Mouse (Mus musculus) G1E-ER4 (cell line): ENCODE results near the gene Gm45062. TPM values are rescaled to one million over a fixed set of nuclear protein-coding genes. Genes with fewer than 3 reads are reported as not detected.

ENCODE experiments used
- GATA1 ChIP-seq: IDR thresholded peaks from one replicate; pipeline ENCODE4 v1.8.0; 2012; ENCODE audit warnings: low read length, inconsistent platforms
- polyA plus RNA-seq: library from polyadenylated mRNA; stranded (reverse); fragments of >175 nt; gene quantifications from 2 replicates; pipeline ENCODE4 v1.2.3, GENCODE M21; 2012

The Gm45062 gene
- polyA plus RNA-seq, 1 experiment, result not detected

- TF ChIP-seq GATA1, result no peak
These were observed 236.0 kb downstream of the Gm45062 start for GRCm38 (mm10) chr6:8495109-8495826.

DNA sequence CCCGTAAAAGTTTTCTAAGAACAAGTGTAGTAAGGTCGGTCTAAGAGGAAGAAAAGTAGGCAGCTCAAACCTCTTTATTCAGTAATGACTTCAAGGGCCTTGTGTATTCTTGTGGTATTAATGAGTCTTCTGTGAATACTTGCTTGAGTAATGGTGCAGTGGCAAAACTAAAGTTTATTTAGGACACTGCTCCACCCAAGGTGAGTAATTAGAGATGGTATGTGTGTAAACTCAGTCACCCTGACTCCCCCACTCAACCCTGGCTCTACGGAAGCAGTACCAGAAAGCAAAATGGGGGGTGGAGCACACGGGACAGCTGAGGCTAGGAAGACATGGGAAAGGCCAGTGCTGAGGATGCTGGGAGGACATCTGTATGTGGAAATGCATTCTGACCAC is 236.6 kb downstream of the Gm45062 start:
- TF ChIP-seq GATA1, result no peak

GRCm38 (mm10) chr6:8497234-8497867 is 238.1 kb downstream of the Gm45062 start:
- TF ChIP-seq GATA1, result no peak

GRCm38 (mm10) chr6:8497868-8498257 is 238.6 kb downstream of the Gm45062 start:
- TF ChIP-seq GATA1, result no peak

GRCm38 (mm10) chr6:8498961-8499360 is 239.7 kb downstream of the Gm45062 start:
- TF ChIP-seq GATA1, result no peak

DNA sequence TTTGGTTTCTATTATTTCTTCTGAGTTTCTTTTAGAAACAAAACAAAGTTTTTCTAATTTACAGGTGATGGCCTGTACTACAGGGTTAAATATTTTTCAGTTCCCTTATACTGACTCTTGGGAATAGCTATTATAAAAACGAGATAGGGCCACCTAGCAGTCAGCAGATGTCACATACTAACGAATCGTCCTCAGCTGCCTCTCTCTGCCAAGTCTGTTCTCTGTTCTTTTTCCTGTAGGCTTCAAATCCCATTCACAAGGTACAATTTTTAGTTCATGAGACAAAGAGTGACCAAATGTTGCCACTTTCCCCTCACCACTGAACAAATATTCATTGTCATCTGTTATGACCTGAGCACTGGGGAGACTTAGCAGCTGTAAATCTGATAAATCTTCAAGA is 244.7 kb downstream of the Gm45062 start:
- TF ChIP-seq GATA1, result no peak

GRCm38 (mm10) chr6:8504521-8505228 is 245.4 kb downstream of the Gm45062 start:
- TF ChIP-seq GATA1, result no peak

DNA sequence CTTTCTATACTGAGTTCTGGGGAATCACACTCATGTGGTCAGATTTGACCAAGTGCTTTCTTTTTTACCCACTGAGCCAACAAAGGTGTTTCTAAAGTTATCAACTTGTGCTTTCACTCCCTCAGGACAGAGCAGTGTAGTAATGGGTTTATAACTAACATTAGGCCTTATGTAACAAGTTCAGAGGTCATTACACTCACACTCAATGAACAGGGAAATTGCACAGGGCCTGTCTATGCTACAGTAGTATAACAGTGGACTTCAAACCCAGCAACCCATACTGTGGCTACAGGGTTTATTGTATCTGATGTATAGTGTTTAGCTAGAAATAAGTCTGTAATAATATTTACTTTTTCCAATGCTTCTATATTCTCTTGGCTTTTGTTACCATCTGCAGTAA is 247.4 kb downstream of the Gm45062 start:
- TF ChIP-seq GATA1, result no peak

DNA sequence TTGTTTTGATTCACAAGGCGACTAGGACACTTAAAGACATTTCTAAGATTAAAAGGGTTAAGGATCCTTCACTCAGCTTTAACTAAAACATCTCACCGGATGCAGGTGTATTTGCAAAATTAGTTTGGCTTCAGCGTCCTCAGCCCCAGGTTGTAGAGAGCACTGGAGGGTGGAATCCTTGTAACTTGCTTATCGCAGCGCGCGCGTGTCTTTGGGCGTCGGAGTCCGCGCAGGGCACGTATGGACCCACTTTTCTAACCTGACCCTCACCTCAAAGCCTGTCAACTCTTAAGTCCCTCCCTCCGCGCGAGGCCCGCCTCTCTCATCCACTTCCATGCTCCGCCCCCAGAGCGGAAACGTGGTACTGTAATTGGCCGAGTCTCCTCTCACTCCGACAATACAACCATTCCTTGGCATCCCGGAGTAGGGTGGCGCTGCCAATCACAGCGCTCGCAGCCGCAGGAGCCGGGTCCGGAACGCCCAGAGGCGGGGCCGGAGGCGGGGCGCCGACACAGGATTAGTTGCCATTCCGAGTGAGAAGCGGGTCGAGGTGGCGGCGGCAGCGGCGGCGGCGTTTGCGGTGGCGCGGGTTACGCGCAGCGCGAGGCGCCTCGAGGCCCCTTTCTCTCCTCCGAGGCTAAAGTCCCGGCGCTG is 249.8 kb downstream of the Gm45062 start:
- no peak for TF ChIP-seq GATA1

DNA sequence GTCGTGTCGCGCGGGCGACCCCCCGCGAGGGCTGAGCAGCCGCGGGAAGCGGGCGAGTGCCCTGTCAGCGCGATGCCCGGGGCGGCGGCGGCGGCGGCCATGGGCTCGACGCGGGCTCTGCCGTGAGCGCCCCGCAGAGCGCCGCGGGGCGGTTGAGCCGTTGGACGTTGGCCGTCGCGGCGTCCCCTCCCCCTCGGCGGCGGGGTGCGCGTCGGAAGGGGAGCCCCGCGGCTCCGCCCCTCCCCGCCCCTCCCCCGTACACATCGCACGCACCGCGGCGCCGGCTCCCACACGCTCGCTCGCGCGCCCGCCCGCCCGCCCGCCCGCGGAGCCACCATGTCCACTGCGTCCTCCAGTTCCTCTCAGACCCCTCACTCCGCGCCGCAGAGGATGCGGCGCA is 250.3 kb downstream of the Gm45062 start, which contains the start of gene Glcci1:
Glcci1 (plus strand) TSS at position 50 of the 400 bp plus-strand sequence.
- TF ChIP-seq GATA1, result no peak

- no peak for TF ChIP-seq GATA1
These were observed 251.0 kb downstream of the Gm45062 start for GRCm38 (mm10) chr6:8509961-8510863.

GRCm38 (mm10) chr6:8510864-8511428 is 251.7 kb downstream of the Gm45062 start:
- TF ChIP-seq GATA1, result no peak

DNA sequence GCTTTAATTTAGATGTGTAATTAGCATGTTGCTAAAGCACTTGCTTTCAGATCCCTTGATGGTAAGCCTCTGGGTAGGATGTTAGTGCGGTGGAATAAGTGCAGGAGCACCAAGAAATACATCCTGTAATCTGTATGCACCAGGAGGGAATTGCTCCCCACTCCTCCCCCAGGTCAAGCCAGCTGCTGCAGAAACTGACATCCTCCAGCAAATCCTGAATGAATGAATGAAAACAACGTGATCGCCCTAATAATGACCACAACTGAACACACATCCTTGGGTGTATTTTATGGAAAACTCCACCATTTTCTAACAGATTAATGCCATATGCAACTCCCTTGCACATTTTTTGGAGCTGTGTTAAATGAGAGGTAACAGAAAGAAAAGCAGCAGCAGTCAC is 252.2 kb downstream of the Gm45062 start:
- no peak for TF ChIP-seq GATA1

- no peak for TF ChIP-seq GATA1
These were observed 253.2 kb downstream of the Gm45062 start for GRCm38 (mm10) chr6:8512416-8512815.

- TF ChIP-seq GATA1, result no peak
These were observed 260.4 kb downstream of the Gm45062 start for GRCm38 (mm10) chr6:8519687-8520086.

DNA sequence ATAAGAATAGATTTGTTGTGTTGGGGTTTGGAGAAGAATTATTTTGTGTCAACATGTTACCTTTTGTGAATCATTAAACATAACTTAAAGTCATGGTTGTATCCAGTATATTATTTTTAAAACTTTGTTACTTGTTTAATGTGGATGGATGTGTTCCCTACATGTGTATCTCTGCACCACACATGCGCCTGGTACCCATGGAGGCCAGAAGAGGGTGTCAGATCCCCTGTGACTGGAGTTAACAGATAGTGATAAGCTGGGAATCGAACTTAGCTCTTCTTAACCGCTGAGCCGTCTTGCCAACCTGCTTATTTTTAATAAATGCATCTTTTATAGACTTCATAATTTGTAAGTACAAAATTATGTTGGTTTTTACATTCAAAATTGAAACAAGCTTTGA is 262.0 kb downstream of the Gm45062 start:
- no peak for TF ChIP-seq GATA1
